Mouse (Mus musculus): Measurements from ENCODE around the gene Thbs1. TPM values are rescaled to one million over a fixed set of nuclear protein-coding genes. Genes with fewer than 3 reads are reported as not detected.

Thbs1 gene
- polyA plus RNA-seq, 1 experiment from 2014 or later: 38.3 TPM

DNA sequence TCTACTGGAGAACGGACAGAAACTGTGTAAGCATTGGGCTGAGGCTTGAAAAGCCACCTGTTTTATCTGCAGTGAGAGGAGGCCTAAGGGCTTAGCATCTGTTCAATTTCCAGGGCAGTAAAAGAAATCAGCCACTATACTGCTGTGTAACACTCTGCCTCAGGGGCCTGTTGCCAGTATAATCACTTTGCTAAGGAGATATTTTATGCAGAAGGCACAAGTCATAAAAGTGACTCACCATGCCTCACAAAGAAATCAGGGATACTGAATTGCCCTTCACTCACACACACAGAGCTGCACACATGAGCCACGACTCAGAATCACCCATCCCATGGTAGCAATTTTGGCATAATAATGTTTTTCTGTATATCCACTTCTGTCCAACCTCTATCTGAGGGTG is 4.5 kb downstream of the Thbs1 start:
- no peak overlapping the region for H3K4me3 ChIP-seq (replicated peaks)
- H3K4me1 ChIP-seq: peaks cover 45% of the 10 kb centered on the region
- no peak overlapping the region for H3K4me2 ChIP-seq
- 64% methylated on average over 2 of the region's 2 CpGs for WGBS
- no peaks in the 10 kb centered on the region for H3K9me3 ChIP-seq (replicated peaks)
- peaks cover 64% of the 10 kb centered on the region for H3K36me3 ChIP-seq
- no peak for ATAC-seq (replicated peaks; ENCODE audit: low FRiP score)
- H3K27ac ChIP-seq: no peak overlapping the region
- H3K9ac ChIP-seq: no peak overlapping the region
- peaks cover 5% of the 10 kb centered on the region; the same call in 1 of the 2 replicates for H3K27me3 ChIP-seq

DNA sequence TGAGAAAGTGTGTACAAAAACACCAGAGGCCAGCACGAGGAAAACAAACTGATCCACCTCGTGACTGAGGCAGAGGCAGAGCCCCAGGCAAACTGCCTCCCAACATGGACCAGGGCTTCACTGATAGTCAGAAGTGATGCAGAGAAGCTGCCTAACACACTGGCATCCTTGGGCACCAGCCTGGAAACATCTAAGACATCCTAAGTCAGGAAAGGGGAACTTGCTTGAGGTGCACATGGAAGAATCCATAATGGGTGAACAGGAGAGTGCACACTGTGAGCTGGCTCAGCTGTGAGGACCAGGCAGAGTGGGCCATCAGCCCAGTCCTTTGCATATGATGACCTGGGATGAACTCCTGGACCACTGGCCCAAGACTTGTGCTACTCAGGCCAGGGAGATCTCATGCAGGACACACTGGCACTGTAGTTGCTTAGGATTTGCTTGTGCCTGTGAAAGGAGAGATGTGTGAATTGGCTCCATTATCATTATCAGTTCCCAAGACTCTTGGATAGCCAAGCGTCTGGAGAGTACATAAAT is 5.1 kb downstream of the Thbs1 start:
- Histone ChIP-seq H3K9ac (no peak overlapping the region), H3K4me1 (peaks cover 45% of the 10 kb centered on the region), H3K36me3 (peaks cover 71% of the 10 kb centered on the region), H3K9me3 (replicated peaks) (no peaks in the 10 kb centered on the region), H3K27ac (no peak overlapping the region), H3K27me3 (peaks cover 5% of the 10 kb centered on the region; the same call in 1 of the 2 replicates), H3K4me2 (no peak overlapping the region), H3K4me3 (replicated peaks) (no peak overlapping the region)
- ATAC-seq (replicated peaks; ENCODE audit: low FRiP score): no peak
- 68% methylated on average over 3 of the region's 3 CpGs for WGBS

- peaks cover 77% of the 10 kb centered on the region for H3K36me3 ChIP-seq
- no peak for ATAC-seq (replicated peaks; ENCODE audit: low FRiP score)
- no peak overlapping the region for H3K9ac ChIP-seq
- no peak overlapping the region for H3K27ac ChIP-seq
- peaks cover 5% of the 10 kb centered on the region; the same call in 1 of the 2 replicates for H3K27me3 ChIP-seq
- no peak overlapping the region for H3K4me2 ChIP-seq
- no peak overlapping the region for H3K4me3 ChIP-seq (replicated peaks)
- WGBS: 61% methylated on average over 11 of the region's 11 CpGs
- no peaks in the 10 kb centered on the region for H3K9me3 ChIP-seq (replicated peaks)
- H3K4me1 ChIP-seq: peaks cover 43% of the 10 kb centered on the region
Measured at GRCm38 (mm10) chr2:118117401-118117800, 5.7 kb downstream of the Thbs1 start.

DNA sequence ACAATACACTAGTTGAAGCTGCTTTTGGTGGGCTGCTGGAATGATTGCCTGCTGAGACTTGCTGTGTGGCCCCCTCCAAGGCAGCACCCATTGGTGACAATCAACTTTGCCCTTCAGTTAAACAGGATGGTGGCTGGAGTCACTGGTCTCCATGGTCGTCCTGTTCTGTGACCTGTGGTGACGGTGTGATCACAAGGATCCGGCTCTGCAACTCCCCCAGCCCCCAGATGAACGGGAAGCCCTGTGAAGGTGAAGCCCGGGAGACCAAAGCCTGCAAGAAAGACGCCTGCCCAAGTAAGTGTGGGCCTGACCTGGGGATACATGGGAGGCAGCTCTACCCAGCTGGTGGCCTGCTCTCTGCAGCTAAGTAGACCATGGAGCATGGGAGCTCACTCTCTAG is 6.4 kb downstream of the Thbs1 start:
- peaks cover 83% of the 10 kb centered on the region for H3K36me3 ChIP-seq
- peaks cover 3% of the 10 kb centered on the region; the same call in 1 of the 2 replicates for H3K27me3 ChIP-seq
- no peak overlapping the region for H3K4me3 ChIP-seq (replicated peaks)
- H3K9me3 ChIP-seq (replicated peaks): no peaks in the 10 kb centered on the region
- no peak overlapping the region for H3K4me2 ChIP-seq
- H3K9ac ChIP-seq: no peak overlapping the region
- peak overlapping the region; percentile 51; the same call in 1 of the 2 replicates for H3K27ac ChIP-seq
- WGBS: 43% methylated on average over 6 of the region's 6 CpGs
- ATAC-seq (replicated peaks; ENCODE audit: low FRiP score): no peak
- H3K4me1 ChIP-seq: peaks cover 38% of the 10 kb centered on the region

DNA sequence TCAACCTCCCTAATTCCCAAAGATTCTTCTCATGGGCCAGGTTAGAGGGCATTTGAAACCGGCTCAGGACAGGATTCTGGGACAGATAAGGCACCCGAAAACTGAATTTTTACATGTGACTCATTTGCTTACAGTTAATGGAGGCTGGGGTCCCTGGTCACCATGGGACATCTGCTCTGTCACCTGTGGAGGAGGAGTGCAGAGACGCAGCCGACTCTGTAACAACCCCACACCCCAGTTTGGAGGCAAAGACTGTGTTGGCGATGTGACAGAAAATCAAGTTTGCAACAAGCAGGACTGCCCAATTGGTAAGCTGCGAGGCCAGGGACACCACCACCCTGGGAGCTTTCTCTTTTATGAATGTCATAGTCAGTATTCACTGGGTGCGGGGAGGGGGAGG is 6.8 kb downstream of the Thbs1 start:
- 0 out of 2 replicates have a peak overlapping the region, but pooled peaks have one; percentile 51 for H3K27ac ChIP-seq
- H3K4me2 ChIP-seq: no peak overlapping the region
- 87% methylated on average over 7 of the region's 7 CpGs for WGBS

DNA sequence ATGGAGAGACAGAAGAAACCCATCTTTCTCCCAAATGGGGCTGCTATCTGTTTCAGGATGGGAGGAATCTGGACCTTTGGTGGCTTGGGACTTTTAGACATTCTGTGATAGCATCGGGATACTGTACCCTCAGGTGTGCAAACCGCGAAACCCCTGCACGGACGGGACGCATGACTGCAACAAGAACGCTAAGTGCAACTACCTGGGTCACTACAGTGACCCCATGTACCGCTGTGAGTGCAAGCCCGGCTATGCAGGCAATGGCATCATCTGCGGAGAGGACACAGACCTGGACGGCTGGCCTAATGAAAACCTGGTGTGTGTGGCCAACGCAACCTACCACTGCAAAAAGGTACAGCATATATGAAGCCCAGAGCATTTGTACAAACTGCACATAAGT is 8.0 kb downstream of the Thbs1 start:
- Histone ChIP-seq H3K4me2 (no peak overlapping the region), H3K27ac (no peak overlapping the region), H3K9me3 (replicated peaks) (no peaks in the 10 kb centered on the region), H3K4me1 (peaks cover 33% of the 10 kb centered on the region), H3K9ac (no peak overlapping the region), H3K36me3 (peaks cover 99% of the 10 kb centered on the region), H3K27me3 (no peaks in the 10 kb centered on the region), H3K4me3 (replicated peaks) (no peak overlapping the region)
- 96% methylated on average over 12 of the region's 12 CpGs for WGBS
- ATAC-seq (replicated peaks; ENCODE audit: low FRiP score): no peak

More for the DNA sequence above, 6.8 kb downstream of the Thbs1 start:
- no peak for ATAC-seq (replicated peaks; ENCODE audit: low FRiP score)
- no peaks in the 10 kb centered on the region for H3K9me3 ChIP-seq (replicated peaks)
- H3K36me3 ChIP-seq: peaks cover 88% of the 10 kb centered on the region
- H3K4me3 ChIP-seq (replicated peaks): no peak overlapping the region
- H3K27me3 ChIP-seq: no peaks in the 10 kb centered on the region
- no peak overlapping the region for H3K9ac ChIP-seq
- peaks cover 34% of the 10 kb centered on the region for H3K4me1 ChIP-seq

DNA sequence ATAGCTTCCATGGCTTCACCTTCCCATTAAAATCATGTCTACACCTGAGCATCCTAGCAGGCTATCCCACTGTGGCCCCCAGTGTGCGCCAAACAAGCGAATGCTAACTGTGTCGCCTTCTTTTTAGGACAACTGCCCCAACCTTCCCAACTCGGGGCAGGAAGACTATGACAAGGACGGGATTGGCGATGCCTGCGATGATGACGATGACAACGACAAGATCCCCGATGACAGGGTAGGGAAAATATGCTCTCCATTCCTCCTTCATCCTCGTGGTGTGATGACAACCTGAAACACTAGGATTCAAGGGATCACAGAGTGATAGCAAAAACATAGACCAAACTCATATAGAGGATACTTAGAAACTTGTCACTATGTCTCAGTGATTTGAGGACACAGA is 8.4 kb downstream of the Thbs1 start:
- Histone ChIP-seq H3K4me1 (peaks cover 35% of the 10 kb centered on the region), H3K4me2 (no peak overlapping the region), H3K27me3 (no peaks in the 10 kb centered on the region), H3K9ac (no peak overlapping the region), H3K9me3 (replicated peaks) (no peaks in the 10 kb centered on the region), H3K4me3 (replicated peaks) (no peak overlapping the region), H3K27ac (no peak overlapping the region), H3K36me3 (peaks cover 100% of the 10 kb centered on the region)
- ATAC-seq (replicated peaks; ENCODE audit: low FRiP score): no peak
- WGBS: 96% methylated on average over 11 of the region's 11 CpGs

DNA sequence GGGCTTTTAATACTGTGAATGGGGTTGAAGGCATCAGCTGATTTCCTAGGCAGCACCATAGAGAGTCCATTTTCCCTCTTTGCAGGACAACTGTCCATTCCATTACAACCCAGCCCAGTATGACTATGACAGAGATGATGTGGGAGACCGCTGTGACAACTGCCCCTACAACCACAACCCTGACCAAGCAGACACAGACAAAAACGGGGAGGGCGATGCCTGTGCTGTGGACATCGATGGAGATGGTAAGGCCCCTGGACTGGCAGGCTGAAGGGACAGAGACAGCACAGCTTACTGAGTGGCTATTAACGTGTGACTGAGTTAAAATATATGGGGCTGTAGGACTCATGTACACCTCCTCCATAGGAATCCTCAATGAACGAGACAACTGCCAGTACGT is 9.1 kb downstream of the Thbs1 start:
- Histone ChIP-seq H3K9ac (no peak overlapping the region), H3K4me1 (peaks cover 35% of the 10 kb centered on the region), H3K27ac (no peak overlapping the region), H3K27me3 (no peaks in the 10 kb centered on the region), H3K4me3 (replicated peaks) (no peak overlapping the region), H3K4me2 (no peak overlapping the region), H3K9me3 (replicated peaks) (no peaks in the 10 kb centered on the region), H3K36me3 (peaks cover 99% of the 10 kb centered on the region)
- no peak for ATAC-seq (replicated peaks; ENCODE audit: low FRiP score)
- 92% methylated on average over 7 of the region's 7 CpGs for WGBS

GRCm38 (mm10) chr2:118122291-118122690 is 10.6 kb downstream of the Thbs1 start:
- no peaks in the 10 kb centered on the region for H3K9me3 ChIP-seq (replicated peaks)
- H3K4me3 ChIP-seq (replicated peaks): no peak overlapping the region
- H3K4me1 ChIP-seq: peaks cover 31% of the 10 kb centered on the region
- no peak for ATAC-seq (replicated peaks; ENCODE audit: low FRiP score)
- H3K9ac ChIP-seq: no peak overlapping the region
- 92% methylated on average over 6 of the region's 6 CpGs for WGBS
- H3K27ac ChIP-seq: no peak overlapping the region
- H3K4me2 ChIP-seq: no peak overlapping the region
- peaks cover 87% of the 10 kb centered on the region for H3K36me3 ChIP-seq
- H3K27me3 ChIP-seq: no peaks in the 10 kb centered on the region

GRCm38 (mm10) chr2:118123743-118124142 is 12.1 kb downstream of the Thbs1 start:
- peaks cover 31% of the 10 kb centered on the region for H3K4me1 ChIP-seq
- peaks cover 72% of the 10 kb centered on the region for H3K36me3 ChIP-seq
- H3K4me3 ChIP-seq (replicated peaks): no peak overlapping the region
- no peaks in the 10 kb centered on the region for H3K27me3 ChIP-seq
- 0 out of 2 replicates have a peak overlapping the region, but pooled peaks have one; percentile 48 for H3K27ac ChIP-seq
- no peak overlapping the region for H3K4me2 ChIP-seq
- 70% methylated on average over 9 of the region's 9 CpGs for WGBS
- no peak for ATAC-seq (replicated peaks; ENCODE audit: low FRiP score)
- H3K9ac ChIP-seq: no peak overlapping the region
- H3K9me3 ChIP-seq (replicated peaks): no peaks in the 10 kb centered on the region

- Histone ChIP-seq H3K27ac (no peak overlapping the region), H3K4me1 (peaks cover 37% of the 10 kb centered on the region), H3K9me3 (replicated peaks) (no peaks in the 10 kb centered on the region), H3K27me3 (no peaks in the 10 kb centered on the region), H3K9ac (no peak overlapping the region), H3K36me3 (peaks cover 65% of the 10 kb centered on the region), H3K4me3 (replicated peaks) (no peak overlapping the region), H3K4me2 (no peak overlapping the region)
- 84% methylated on average over 7 of the region's 7 CpGs for WGBS
- no peak for ATAC-seq (replicated peaks; ENCODE audit: low FRiP score)
Measured at GRCm38 (mm10) chr2:118124437-118124836, 12.8 kb downstream of the Thbs1 start.

GRCm38 (mm10) chr2:118125211-118125939 is 13.7 kb downstream of the Thbs1 start:
- H3K36me3 ChIP-seq: peaks cover 56% of the 10 kb centered on the region
- no peak overlapping the region for H3K4me3 ChIP-seq (replicated peaks)
- H3K9ac ChIP-seq: no peak overlapping the region
- no peaks in the 10 kb centered on the region for H3K9me3 ChIP-seq (replicated peaks)
- H3K27me3 ChIP-seq: no peaks in the 10 kb centered on the region
- peaks cover 37% of the 10 kb centered on the region for H3K4me1 ChIP-seq
- 64% methylated on average over 11 of the region's 11 CpGs for WGBS
- H3K4me2 ChIP-seq: no peak overlapping the region
- peak; percentile 85 for ATAC-seq (replicated peaks; ENCODE audit: low FRiP score)
- H3K27ac ChIP-seq: peak overlapping the region; percentile 52
